Mouse (Mus musculus) heart, embryonic 14.5 days (tissue): ENCODE measurements at regions not wholly inside any gene's neighbourhood (a gene's known extent, or its start where the extent isn't known, plus 50 kb on each side); places are given as distances from the start of the nearest gene placed in this dataset.
A peak's percentile ranks its signal among the peaks of the same experiment; 100 is the strongest.

Experiments used
- ATAC-seq: fragments of 200-750 bp; cut with Nextera tagmentation; 2 replicates; pipeline ENCODE4 v1.8.0; 2017; ENCODE audit warnings: low read depth, moderate TSS enrichment; ENCODE audit not compliant: insufficient number of reproducible peaks, insufficient read depth, low FRiP score
- H3K27ac ChIP-seq, 2 experiments: fragments of 200-500 bp in 1 of 2; fragments of 300-500 bp in 1 of 2; sonication (generic) in 1 of 2; replicated peaks in 1 of 2; 2 replicates each; pipeline ENCODE4 v1.5.1; 2012 to 2014; ENCODE audit warnings: low read depth in 2 of 2, low read length in 2 of 2, control low read depth in 1 of 2, mild to moderate bottlenecking in 1 of 2, mixed read lengths in 1 of 2; ENCODE audit not compliant: control insufficient read depth in 1 of 2, insufficient read depth in 1 of 2
- H3K27me3 ChIP-seq: fragments of 300-500 bp; sonication (generic); 2 replicates; pipeline ENCODE4 v1.6.1; 2014; ENCODE audit warnings: mild to moderate bottlenecking, low read length, control low read depth; ENCODE audit not compliant: control insufficient read depth, insufficient read depth
- H3K36me3 ChIP-seq: fragments of 300-500 bp; sonication (generic); 2 replicates; pipeline ENCODE4 v1.6.1; 2014; ENCODE audit warnings: mild to moderate bottlenecking, control low read depth, low read length, mixed read lengths; ENCODE audit not compliant: control insufficient read depth, insufficient read depth
- H3K4me1 ChIP-seq, 2 experiments: fragments of 200-500 bp in 1 of 2; fragments of 300-500 bp in 1 of 2; sonication (generic) in 1 of 2; 2 replicates each; pipeline ENCODE4 v1.6.1; 2012 to 2014; ENCODE audit warnings: low read length in 2 of 2, control low read depth in 1 of 2, mixed read lengths in 1 of 2; ENCODE audit not compliant: control insufficient read depth in 2 of 2, insufficient read depth in 2 of 2
- H3K4me2 ChIP-seq: fragments of 300-500 bp; sonication (generic); 2 replicates; pipeline ENCODE4 v1.6.1; 2014; ENCODE audit warnings: mild to moderate bottlenecking, low read length
- H3K4me3 ChIP-seq, 2 experiments: fragments of 200-500 bp in 1 of 2; fragments of 300-500 bp in 1 of 2; sonication (generic) in 1 of 2; 2 replicates each; pipeline ENCODE4 v1.5.1; 2012 to 2014; ENCODE audit warnings: low read length in 2 of 2, mild to moderate bottlenecking in 2 of 2, control low read depth in 1 of 2, low read depth in 1 of 2, moderate library complexity in 1 of 2; ENCODE audit not compliant: control insufficient read depth in 1 of 2, insufficient read depth in 1 of 2
- H3K9ac ChIP-seq: fragments of 300-500 bp; sonication (generic); 2 replicates; pipeline ENCODE4 v1.6.1; 2014; ENCODE audit warnings: mild to moderate bottlenecking, low read length
- H3K9me3 ChIP-seq: fragments of 300-500 bp; sonication (generic); 2 replicates; pipeline ENCODE4 v1.6.1; 2016; ENCODE audit warnings: low read length, control low read depth; ENCODE audit not compliant: control insufficient read depth
- WGBS: fragments of 180-500 bp; shearing (Covaris S2); extraction: QIAGEN DNeasy Blood & Tissue Kit; methylation state at CpG from one replicate; pipeline ENCODE4 v1.1.7; 2014; 5-methylcytosine and 5-hydroxymethylcytosine counted together

GRCm38 (mm10) chr1:7388627-7389026, 2580.9 kb downstream of the Gm37988 start:
- Histone ChIP-seq H3K4me3 (no peak overlapping the region), H3K9ac (no peak overlapping the region), H3K27ac (no peak overlapping the region), H3K4me1 (no peaks in the 10 kb centered on the region), H3K9me3 (no peaks in the 10 kb centered on the region), H3K36me3 (no peaks in the 10 kb centered on the region), H3K4me2 (no peak overlapping the region), H3K27me3 (no peaks in the 10 kb centered on the region)
- no peak for ATAC-seq
- WGBS = 78% methylated on average over 1 of the region's 1 CpGs

- no peaks in the 10 kb centered on the region for H3K27me3 ChIP-seq
- no peak overlapping the region for H3K27ac ChIP-seq
- no peak overlapping the region for H3K4me2 ChIP-seq
- H3K4me1 ChIP-seq = no peaks in the 10 kb centered on the region
- no peak overlapping the region for H3K9ac ChIP-seq
- H3K36me3 ChIP-seq = no peaks in the 10 kb centered on the region
- ATAC-seq = no peak
- H3K9me3 ChIP-seq = no peaks in the 10 kb centered on the region
- no peak overlapping the region for H3K4me3 ChIP-seq
These were observed 2585.8 kb downstream of the Gm37988 start for GRCm38 (mm10) chr1:7393508-7393907.

- H3K4me1 ChIP-seq = no peaks in the 10 kb centered on the region
- H3K4me2 ChIP-seq = no peak overlapping the region
- H3K27me3 ChIP-seq = no peaks in the 10 kb centered on the region
- WGBS = 97% methylated on average over 6 of the region's 6 CpGs
- no peak overlapping the region for H3K4me3 ChIP-seq
- H3K9me3 ChIP-seq = no peaks in the 10 kb centered on the region
- H3K36me3 ChIP-seq = no peaks in the 10 kb centered on the region
- no peak overlapping the region for H3K9ac ChIP-seq
- ATAC-seq = no peak
- no peak overlapping the region for H3K27ac ChIP-seq
These were observed 2586.5 kb downstream of the Gm37988 start for GRCm38 (mm10) chr1:7394161-7394560.

DNA sequence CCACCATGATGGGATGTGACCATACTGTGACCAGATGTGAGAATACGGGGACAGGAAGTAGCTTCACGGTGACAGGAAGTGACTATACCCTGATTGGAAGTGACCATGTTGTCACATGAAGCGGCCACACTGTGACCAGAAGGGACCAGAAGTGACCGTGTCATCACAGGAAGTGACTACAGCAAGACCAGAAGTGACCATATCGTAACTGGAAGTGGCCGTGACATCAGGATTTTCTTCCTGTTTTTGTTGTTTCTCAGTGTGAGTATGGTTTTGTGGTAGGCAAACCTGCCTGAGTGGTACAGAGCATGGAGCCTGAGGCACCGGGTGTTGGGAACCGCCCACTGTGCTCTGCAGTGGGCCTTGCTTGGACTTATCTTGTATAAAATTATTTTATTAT, 2587.8 kb downstream of the Gm37988 start:
- no peak for ATAC-seq
- Histone ChIP-seq H3K36me3 (no peaks in the 10 kb centered on the region), H3K27me3 (no peaks in the 10 kb centered on the region), H3K4me3 (no peak overlapping the region), H3K9ac (no peak overlapping the region), H3K9me3 (no peaks in the 10 kb centered on the region), H3K4me2 (no peak overlapping the region), H3K4me1 (no peaks in the 10 kb centered on the region), H3K27ac (no peak overlapping the region)
- WGBS = 84% methylated on average over 8 of the region's 8 CpGs

DNA sequence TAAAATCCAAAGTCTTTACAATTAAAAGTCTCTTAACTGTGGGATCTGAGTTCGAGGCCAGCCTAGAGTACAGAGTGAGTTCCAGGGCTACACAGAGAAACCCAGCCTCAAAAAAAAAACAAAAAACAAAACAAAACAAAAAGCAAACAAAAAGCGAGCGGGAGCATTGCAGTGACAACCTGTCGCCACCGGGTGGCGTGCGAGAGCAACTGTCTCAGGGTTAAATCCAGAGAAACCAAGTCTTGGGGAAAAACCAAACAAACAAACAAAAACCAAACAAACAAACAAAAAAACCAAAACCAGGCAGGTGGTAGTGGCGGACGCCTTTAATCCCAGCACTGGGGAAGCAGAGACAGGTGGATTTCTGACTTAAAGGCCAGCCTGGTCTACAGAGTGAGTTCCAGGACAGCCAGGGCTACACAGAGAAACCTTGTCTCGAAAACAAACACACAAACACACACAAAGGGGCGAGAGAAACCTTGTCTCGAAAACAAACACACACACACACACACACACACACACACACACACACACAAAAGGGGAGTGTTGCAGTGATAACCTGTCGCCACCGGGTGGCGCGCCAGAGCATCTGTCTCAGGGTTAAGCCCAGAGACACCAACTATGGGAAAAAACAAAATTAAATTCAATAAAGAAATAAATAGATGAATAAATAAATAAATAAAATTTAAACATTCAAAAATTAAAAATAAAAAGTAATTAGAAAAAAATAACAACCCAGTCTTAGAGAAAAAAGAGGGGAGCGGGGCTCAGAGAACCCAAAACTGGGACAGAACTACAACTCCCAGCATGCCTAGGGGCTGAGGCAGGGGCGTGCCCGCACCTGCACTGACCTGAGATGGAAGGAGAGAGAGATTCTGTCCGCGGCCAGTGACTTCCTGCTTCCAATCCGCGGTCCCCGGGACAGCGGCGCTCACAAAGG, 2589.4 kb downstream of the Gm37988 start:
- peak; percentile 84 for ATAC-seq
- no peaks in the 10 kb centered on the region for H3K36me3 ChIP-seq
- H3K4me2 ChIP-seq = peak overlapping the region; percentile 59
- H3K27ac ChIP-seq = peak overlapping the region; percentile 79 to 80; a peak in 3 of 4 replicates
- H3K9me3 ChIP-seq = no peaks in the 10 kb centered on the region
- H3K9ac ChIP-seq = peak overlapping the region; percentile 73
- no peaks in the 10 kb centered on the region for H3K27me3 ChIP-seq
- no peaks in the 10 kb centered on the region for H3K4me1 ChIP-seq
- 12% methylated on average over 26 of the region's 26 CpGs for WGBS
- H3K4me3 ChIP-seq = peak overlapping the region; percentile 79 to 98

DNA sequence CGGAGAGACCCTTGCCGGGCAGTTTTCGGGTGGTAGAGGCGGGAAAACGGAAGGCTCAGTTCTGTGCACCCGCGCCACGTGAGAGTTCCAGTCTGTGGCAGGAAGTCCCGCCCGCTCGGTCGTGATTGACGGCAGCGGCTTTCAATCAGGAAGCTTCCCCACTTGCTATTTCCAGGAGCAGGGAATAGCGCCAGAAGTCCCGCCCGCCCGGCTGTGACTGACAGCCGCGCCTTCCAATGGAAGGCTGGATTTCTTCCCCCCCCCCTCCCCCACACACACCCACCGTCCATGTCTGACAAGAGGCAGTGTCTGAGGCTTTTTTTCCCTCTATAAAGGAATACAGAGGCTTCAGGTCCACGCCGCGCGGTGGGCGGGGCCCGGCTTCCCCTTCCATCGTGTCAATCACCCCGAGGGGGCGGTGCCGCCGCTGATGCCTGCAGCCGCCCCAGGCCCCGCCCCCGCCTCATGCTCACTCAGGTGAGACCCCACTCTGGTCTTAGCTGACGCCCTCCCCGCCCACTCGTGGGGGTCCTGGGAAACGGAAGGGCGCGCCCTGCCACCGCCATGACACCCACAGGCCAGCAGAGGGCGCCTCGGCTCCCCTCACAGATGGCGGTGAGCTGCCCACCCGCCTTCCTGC, 2590.2 kb downstream of the Gm37988 start:
- Histone ChIP-seq H3K27me3 (no peaks in the 10 kb centered on the region), H3K9ac (peak overlapping the region; percentile 81), H3K4me2 (peak overlapping the region; percentile 77), H3K36me3 (no peaks in the 10 kb centered on the region), H3K4me1 (no peaks in the 10 kb centered on the region), H3K4me3 (peak overlapping the region; percentile 79 to 98), H3K27ac (peak overlapping the region; percentile 79 to 80), H3K9me3 (no peaks in the 10 kb centered on the region)
- under 1% methylated on average over 40 of the region's 46 CpGs for WGBS
- ATAC-seq = peak; percentile 97

GRCm38 (mm10) chr1:7398678-7399218, 2591.1 kb downstream of the Gm37988 start:
- Histone ChIP-seq H3K4me1 (no peaks in the 10 kb centered on the region), H3K9ac (peak overlapping the region; percentile 81), H3K4me3 (peak overlapping the region; percentile 76 to 79), H3K36me3 (no peaks in the 10 kb centered on the region), H3K9me3 (no peaks in the 10 kb centered on the region), H3K4me2 (peak overlapping the region; percentile 77), H3K27ac (peak overlapping the region in 1 of 2 experiments; percentile 69; a peak in 2 of 4 replicates), H3K27me3 (no peaks in the 10 kb centered on the region)
- WGBS = 56% methylated on average over 14 of the region's 14 CpGs
- ATAC-seq = no peak
